Mouse (Mus musculus) cerebellum, postnatal 4 days (tissue): Measurements from ENCODE around the gene Nphs2.

ENCODE experiments used
- DNase-seq, 2 experiments: peaks; one replicate each; pipeline ENCODE4 v3.0.0; 2022; ENCODE audit warnings: low spot score in 2 of 2, mixed read lengths in 1 of 2

The Nphs2 gene

GRCm38 (mm10) chr1:156352466-156352865, 41.9 kb downstream of the Nphs2 start:
- no peak for DNase-seq

GRCm38 (mm10) chr1:156365740-156366139, 55.2 kb downstream of the Nphs2 start, which contains the start of gene Gm2000:
Gm2000 (plus strand) TSS chr1:156366040.
- no peak for DNase-seq
